Mouse (Mus musculus) forebrain, embryonic 16.5 days (tissue): ENCODE measurements at regions not wholly inside any gene's neighbourhood (a gene's known extent, or its start where the extent isn't known, plus 50 kb on each side); places are given as distances from the start of the nearest gene placed in this dataset.
A peak's percentile ranks its signal among the peaks of the same experiment; 100 is the strongest.
"Not testable (repeated sequence)": the region's sequence is repeated elsewhere in the genome, so short reads cannot be mapped to it uniquely, and the experiment has no call there.

Experiments
- ATAC-seq: fragments of 200-750 bp; cut with Nextera tagmentation; 2 replicates; pipeline ENCODE4 v1.8.0; 2017; ENCODE audit warnings: mild to moderate bottlenecking, moderate library complexity
- H3K27ac ChIP-seq: fragments of 300-500 bp; sonication (generic); 2 replicates; pipeline ENCODE4 v1.5.1; 2014; ENCODE audit warnings: low read length, control low read depth
- H3K27me3 ChIP-seq: fragments of 300-500 bp; sonication (generic); replicated peaks from 2 replicates; pipeline ENCODE4 v1.6.1; 2014; ENCODE audit warnings: low read length; ENCODE audit not compliant: control insufficient read depth, insufficient read depth
- H3K36me3 ChIP-seq: fragments of 300-500 bp; sonication (generic); 2 replicates; pipeline ENCODE4 v1.6.1; 2014; ENCODE audit not compliant: control insufficient read depth, insufficient read depth
- H3K4me1 ChIP-seq: fragments of 300-500 bp; sonication (generic); replicated peaks from 2 replicates; pipeline ENCODE4 v1.6.1; 2014; ENCODE audit warnings: low read length; ENCODE audit not compliant: control insufficient read depth, insufficient read depth
- H3K4me2 ChIP-seq: fragments of 300-500 bp; sonication (generic); 2 replicates; pipeline ENCODE4 v1.6.1; 2014; ENCODE audit warnings: mild to moderate bottlenecking, low read length, control low read depth
- H3K4me3 ChIP-seq: fragments of 300-500 bp; sonication (generic); replicated peaks from 2 replicates; pipeline ENCODE4 v1.5.1; 2014; ENCODE audit warnings: mild to moderate bottlenecking, low read length, control low read depth
- H3K9ac ChIP-seq: fragments of 300-500 bp; sonication (generic); replicated peaks from 2 replicates; pipeline ENCODE4 v1.6.1; 2014; ENCODE audit warnings: low read depth, low read length, control low read depth
- H3K9me3 ChIP-seq: fragments of 300-500 bp; sonication (generic); 2 replicates; pipeline ENCODE4 v1.6.1; 2016; ENCODE audit warnings: low read length; ENCODE audit not compliant: control insufficient read depth
- WGBS: fragments of 180-500 bp; shearing (Covaris S2); extraction: QIAGEN DNeasy Blood & Tissue Kit; methylation state at CpG from one replicate; pipeline ENCODE4 v1.1.7; 2014; 5-methylcytosine and 5-hydroxymethylcytosine counted together

- Histone ChIP-seq H3K27ac (no peak overlapping the region), H3K9me3 (no peaks in the 10 kb centered on the region), H3K36me3 (no peaks in the 10 kb centered on the region), H3K4me1 (peaks cover 3% of the 10 kb centered on the region; the same call in 1 of the 2 replicates), H3K27me3 (no peaks in the 10 kb centered on the region), H3K9ac (no peak overlapping the region), H3K4me2 (no peak overlapping the region), H3K4me3 (no peak overlapping the region)
- 84% methylated on average over 6 of the region's 6 CpGs for WGBS
- ATAC-seq = no peak
Observed at GRCm38 (mm10) chr7:138708373-138708772, 137.5 kb upstream of the Ppp2r2d start.

- not testable (repeated sequence) for H3K4me3 ChIP-seq, H3K36me3 ChIP-seq, H3K9me3 ChIP-seq, ATAC-seq, H3K4me1 ChIP-seq, H3K4me2 ChIP-seq, H3K9ac ChIP-seq, H3K27me3 ChIP-seq, H3K27ac ChIP-seq
- WGBS = 88% methylated on average over 1 of the region's 1 CpGs
Observed at GRCm38 (mm10) chr7:138699599-138699998, 146.3 kb upstream of the Ppp2r2d start.

GRCm38 (mm10) chr7:138682161-138682560 lies 163.7 kb upstream of the Ppp2r2d start:
- no peak overlapping the region for H3K27ac ChIP-seq
- no peak for ATAC-seq
- no peak overlapping the region for H3K4me2 ChIP-seq
- no peaks in the 10 kb centered on the region for H3K9me3 ChIP-seq
- no peaks in the 10 kb centered on the region for H3K27me3 ChIP-seq
- H3K9ac ChIP-seq = no peak overlapping the region
- H3K4me1 ChIP-seq = no peaks in the 10 kb centered on the region
- no peaks in the 10 kb centered on the region for H3K36me3 ChIP-seq
- 77% methylated on average over 7 of the region's 7 CpGs for WGBS
- no peak overlapping the region for H3K4me3 ChIP-seq

- Histone ChIP-seq H3K9me3 (no peaks in the 10 kb centered on the region), H3K4me3 (no peak overlapping the region), H3K27ac (no peak overlapping the region), H3K27me3 (no peaks in the 10 kb centered on the region), H3K36me3 (no peaks in the 10 kb centered on the region), H3K4me2 (no peak overlapping the region), H3K9ac (no peak overlapping the region), H3K4me1 (no peaks in the 10 kb centered on the region)
- ATAC-seq = no peak
- 86% methylated on average over 5 of the region's 5 CpGs for WGBS
Observed at GRCm38 (mm10) chr7:138680530-138680929, 165.3 kb upstream of the Ppp2r2d start.

- no peaks in the 10 kb centered on the region for H3K9me3 ChIP-seq
- H3K4me1 ChIP-seq = no peaks in the 10 kb centered on the region
- ATAC-seq = no peak
- no peak overlapping the region for H3K4me3 ChIP-seq
- WGBS = 86% methylated on average over 2 of the region's 2 CpGs
- H3K9ac ChIP-seq = no peak overlapping the region
- H3K36me3 ChIP-seq = no peaks in the 10 kb centered on the region
- no peak overlapping the region for H3K27ac ChIP-seq
- H3K4me2 ChIP-seq = no peak overlapping the region
- no peaks in the 10 kb centered on the region for H3K27me3 ChIP-seq
Observed at GRCm38 (mm10) chr7:138679575-138679974, 166.3 kb upstream of the Ppp2r2d start.

- no peak overlapping the region for H3K9ac ChIP-seq
- ATAC-seq = peak; percentile 56
- 13% methylated on average over 1 of the region's 1 CpGs for WGBS
- no peak overlapping the region for H3K4me3 ChIP-seq
- no peak overlapping the region; the same call in 1 of the 2 replicates for H3K27ac ChIP-seq
- no peaks in the 10 kb centered on the region for H3K27me3 ChIP-seq
- no peaks in the 10 kb centered on the region for H3K36me3 ChIP-seq
- no peaks in the 10 kb centered on the region for H3K9me3 ChIP-seq
- peaks cover 18% of the 10 kb centered on the region for H3K4me1 ChIP-seq
- no peak overlapping the region for H3K4me2 ChIP-seq
Observed at GRCm38 (mm10) chr7:138672959-138673358, 172.9 kb upstream of the Ppp2r2d start.

GRCm38 (mm10) chr7:138668337-138668736 lies 177.5 kb upstream of the Ppp2r2d start:
- H3K9ac ChIP-seq = 0 out of 2 replicates have a peak overlapping the region, but pooled peaks have one; percentile 11
- no peak overlapping the region for H3K4me3 ChIP-seq
- H3K36me3 ChIP-seq = no peaks in the 10 kb centered on the region
- no peaks in the 10 kb centered on the region for H3K27me3 ChIP-seq
- H3K4me2 ChIP-seq = no peak overlapping the region
- H3K27ac ChIP-seq = peak overlapping the region; percentile 39; the same call in 1 of the 2 replicates
- H3K4me1 ChIP-seq = peaks cover 15% of the 10 kb centered on the region
- ATAC-seq = peak; percentile 82
- H3K9me3 ChIP-seq = no peaks in the 10 kb centered on the region
- 18% methylated on average over 4 of the region's 4 CpGs for WGBS

GRCm38 (mm10) chr7:138660124-138660523 lies 185.8 kb upstream of the Ppp2r2d start:
- WGBS = 85% methylated on average over 4 of the region's 4 CpGs
- H3K27ac ChIP-seq = no peak overlapping the region
- no peak overlapping the region for H3K4me2 ChIP-seq
- H3K36me3 ChIP-seq = no peaks in the 10 kb centered on the region
- 0 out of 2 replicates have a peak, but pooled peaks cover 2% of the 10 kb centered on the region for H3K4me1 ChIP-seq
- no peaks in the 10 kb centered on the region for H3K9me3 ChIP-seq
- H3K4me3 ChIP-seq = no peak overlapping the region
- no peak for ATAC-seq
- H3K27me3 ChIP-seq = no peaks in the 10 kb centered on the region
- H3K9ac ChIP-seq = no peak overlapping the region

GRCm38 (mm10) chr7:138657521-138657920 lies 188.4 kb upstream of the Ppp2r2d start:
- ATAC-seq = no peak
- H3K36me3 ChIP-seq = no peaks in the 10 kb centered on the region
- no peaks in the 10 kb centered on the region; the same call in 1 of the 2 replicates for H3K9me3 ChIP-seq
- no peak overlapping the region for H3K4me3 ChIP-seq
- H3K4me2 ChIP-seq = no peak overlapping the region
- 0 out of 2 replicates have a peak, but pooled peaks cover 2% of the 10 kb centered on the region for H3K4me1 ChIP-seq
- 60% methylated on average over 4 of the region's 4 CpGs for WGBS
- H3K27ac ChIP-seq = no peak overlapping the region
- no peak overlapping the region for H3K9ac ChIP-seq
- H3K27me3 ChIP-seq = no peaks in the 10 kb centered on the region

- 87% methylated on average over 2 of the region's 2 CpGs for WGBS
Observed at GRCm38 (mm10) chr7:138657076-138657475, 188.8 kb upstream of the Ppp2r2d start.

More at GRCm38 (mm10) chr7:138657076-138657475, 188.8 kb upstream of the Ppp2r2d start:
- no peak for ATAC-seq
- no peaks in the 10 kb centered on the region; the same call in 1 of the 2 replicates for H3K9me3 ChIP-seq
- 0 out of 2 replicates have a peak, but pooled peaks cover 2% of the 10 kb centered on the region for H3K4me1 ChIP-seq
- no peak overlapping the region for H3K9ac ChIP-seq
- no peak overlapping the region for H3K4me3 ChIP-seq
- no peak overlapping the region for H3K27ac ChIP-seq
- H3K27me3 ChIP-seq = no peaks in the 10 kb centered on the region
- H3K36me3 ChIP-seq = no peaks in the 10 kb centered on the region
- no peak overlapping the region for H3K4me2 ChIP-seq
